Mouse (Mus musculus): Measurements from ENCODE around the gene Mybph.
A peak's percentile ranks its signal among the peaks of the same experiment; 100 is the strongest.
"Not testable (repeated sequence)": the region's sequence is repeated elsewhere in the genome, so short reads cannot be mapped to it uniquely, and the experiment has no call there.

Gene Mybph

DNA sequence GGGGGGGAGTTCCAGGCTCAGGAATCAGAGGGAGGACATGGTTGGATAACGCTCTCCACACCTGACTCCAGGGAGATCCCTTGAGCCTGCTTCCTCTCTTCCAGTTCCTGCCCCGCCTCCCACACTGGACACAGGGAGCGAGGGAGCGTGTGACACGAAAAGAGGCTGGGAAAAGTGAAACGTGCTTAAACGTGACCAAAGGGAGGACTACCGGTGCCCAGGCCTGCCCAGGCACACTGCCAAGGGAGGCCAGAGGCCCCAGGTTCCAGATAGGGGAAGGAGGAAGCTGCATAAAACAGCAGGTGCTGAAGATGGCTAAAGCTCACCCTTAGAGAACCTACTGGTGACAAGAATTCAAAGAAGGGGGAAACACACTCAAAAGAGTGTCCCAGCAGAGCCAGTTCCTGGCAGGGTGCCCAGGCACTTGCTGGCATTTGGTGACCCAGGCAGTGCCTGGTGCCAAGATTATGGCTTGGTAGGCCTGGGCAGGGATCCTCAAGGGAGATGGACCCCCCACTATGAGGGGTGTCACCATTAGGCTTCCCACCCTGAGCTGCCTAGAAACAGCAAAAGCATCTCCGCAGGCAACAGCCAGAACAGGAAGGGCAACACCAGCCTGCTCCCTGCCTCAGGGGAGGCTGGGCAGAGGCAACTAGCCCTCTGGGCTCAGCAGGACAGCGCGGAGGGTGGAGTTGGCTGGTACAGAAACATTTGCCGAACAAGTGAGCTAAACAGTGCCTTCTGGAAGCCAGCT is 39.7 kb downstream of the Mybph start:
- DNase-seq (ENCODE audit: low read depth, low spot score): no peak

DNA sequence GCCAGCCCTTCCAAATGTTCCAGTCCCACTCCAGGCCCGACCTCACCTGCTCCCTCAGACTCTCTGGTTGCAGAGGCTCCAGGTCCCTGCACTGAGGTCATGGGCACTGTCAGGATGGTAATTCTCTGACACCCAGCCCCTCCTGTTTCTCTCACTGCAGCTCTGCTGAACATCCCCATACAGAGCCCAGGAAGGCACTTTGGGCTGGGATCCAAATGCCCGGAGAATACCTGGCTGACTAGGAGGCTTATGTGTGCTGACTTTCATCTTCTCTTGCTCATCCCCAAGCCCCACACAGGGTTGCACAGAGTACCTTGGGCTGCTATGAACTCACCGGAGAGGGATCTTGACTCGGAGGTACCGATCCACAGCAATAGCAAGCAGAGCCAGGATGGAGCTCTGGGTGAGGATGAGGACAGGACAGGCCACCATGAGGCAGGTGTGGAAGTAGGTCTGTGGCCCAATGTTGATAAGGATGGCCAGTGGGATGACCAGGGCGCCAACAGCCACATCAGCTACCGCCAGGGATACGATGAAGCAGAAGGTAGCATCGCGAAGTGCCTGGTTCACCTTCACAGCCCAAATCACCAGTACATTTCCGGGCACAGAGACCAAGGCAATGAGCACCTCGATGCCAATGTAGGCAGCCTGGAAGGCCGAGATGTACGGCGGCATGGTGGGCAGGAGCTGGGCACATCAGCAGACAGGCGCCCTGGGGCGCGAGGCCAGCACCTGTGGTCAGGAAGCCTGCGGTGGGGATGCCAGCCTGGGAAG is 40.6 kb downstream of the Mybph start:
- DNase-seq (ENCODE audit: low read depth, low spot score): no peak

DNA sequence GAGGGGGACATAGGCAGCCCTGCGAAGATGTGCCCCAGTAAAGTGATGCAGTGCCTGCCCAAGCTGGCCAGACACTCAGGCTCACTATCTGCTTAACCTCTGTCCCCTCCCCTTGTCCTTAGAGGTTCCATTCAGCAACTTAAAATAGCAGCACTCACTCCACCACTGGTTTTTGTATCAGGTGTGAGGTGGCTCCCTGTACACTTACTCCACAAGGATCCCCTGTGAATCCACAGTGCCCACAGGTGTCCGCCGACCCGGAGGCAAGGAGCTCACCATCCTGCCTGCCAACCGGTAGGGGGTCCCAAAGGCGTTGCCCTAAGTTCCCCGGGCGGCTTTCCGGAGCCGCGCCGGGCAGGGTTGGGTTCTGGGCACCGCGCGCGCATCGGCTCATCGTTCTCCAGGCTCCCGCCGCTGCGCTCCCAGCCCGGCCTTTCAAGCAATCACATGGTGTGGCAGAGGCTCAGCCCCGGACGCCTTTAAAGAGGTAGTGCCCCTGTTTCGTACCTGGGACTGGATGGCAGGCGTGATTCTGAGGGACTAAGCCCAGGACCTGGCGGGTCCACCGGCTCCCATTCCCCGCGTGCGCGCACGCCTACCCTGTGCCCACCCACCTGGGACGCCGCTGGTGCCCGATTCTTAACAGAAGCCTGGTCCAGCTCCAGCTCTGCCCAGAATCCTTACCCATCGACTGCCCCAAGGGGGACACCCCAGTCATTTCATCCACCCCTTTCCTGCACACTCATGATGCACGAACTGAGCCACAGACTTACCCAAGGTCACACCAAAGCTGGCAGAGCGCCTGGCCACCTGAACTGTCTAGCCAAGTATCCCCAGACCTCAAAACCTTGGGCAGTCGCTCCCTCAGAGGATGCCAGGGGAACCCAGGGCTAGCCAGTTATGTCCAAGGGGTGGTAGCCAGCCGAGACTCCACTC is 41.5 kb downstream of the Mybph start:
- DNase-seq (ENCODE audit: low read depth, low spot score): no peak

DNA sequence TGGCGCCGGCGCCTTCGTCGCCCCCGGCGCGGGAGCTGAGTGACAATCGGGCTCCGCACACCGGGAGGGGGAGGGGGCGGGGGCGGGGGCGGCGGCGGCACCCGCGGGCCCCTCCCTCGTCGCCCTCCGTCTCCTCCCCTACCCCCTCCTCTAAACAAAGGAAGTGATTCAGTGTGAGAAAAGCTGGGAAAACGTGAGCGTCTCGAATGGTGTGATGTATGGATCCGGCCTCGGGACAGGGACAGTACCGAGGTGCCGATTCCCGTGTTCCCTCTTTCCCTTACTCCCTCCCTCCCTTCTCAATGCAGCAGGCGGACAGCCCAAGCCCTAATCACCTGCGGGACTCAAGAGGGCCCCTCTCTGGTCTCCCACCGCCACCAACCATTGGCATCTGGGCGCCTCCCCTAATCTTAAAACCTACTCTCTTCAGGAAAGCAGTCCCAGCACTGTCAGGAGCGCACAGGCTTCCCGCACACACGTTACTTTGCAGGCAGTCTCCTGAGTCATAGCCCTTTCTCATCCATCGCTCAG is 42.2 kb downstream of the Mybph start, which contains the start of gene Adora1:
Gene Adora1 (minus strand): TSS at position 41 of the 531 bp plus-strand sequence.
- DNase-seq (ENCODE audit: low read depth, low spot score): no peak

DNA sequence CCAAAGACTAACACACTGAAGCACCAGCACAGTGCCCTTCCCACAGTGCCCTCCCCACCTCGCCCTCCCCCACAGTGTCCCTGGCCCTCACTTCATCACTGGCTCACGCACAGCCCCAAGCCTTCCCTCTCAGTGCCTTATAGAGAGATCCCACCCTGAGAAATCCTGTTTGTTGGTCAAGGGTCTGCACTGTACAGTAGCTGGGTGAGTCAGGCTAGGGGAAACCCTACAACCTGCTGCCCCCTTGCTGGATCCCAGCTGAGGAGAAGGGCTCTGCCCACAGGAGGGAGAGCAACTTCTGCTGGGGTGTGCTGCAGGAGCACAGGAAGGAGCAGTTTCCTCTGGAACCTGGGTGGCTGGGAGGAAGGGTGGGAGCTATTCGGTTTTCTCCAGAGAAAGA is 42.9 kb downstream of the Mybph start:
- no peak for DNase-seq (ENCODE audit: low read depth, low spot score)

DNA sequence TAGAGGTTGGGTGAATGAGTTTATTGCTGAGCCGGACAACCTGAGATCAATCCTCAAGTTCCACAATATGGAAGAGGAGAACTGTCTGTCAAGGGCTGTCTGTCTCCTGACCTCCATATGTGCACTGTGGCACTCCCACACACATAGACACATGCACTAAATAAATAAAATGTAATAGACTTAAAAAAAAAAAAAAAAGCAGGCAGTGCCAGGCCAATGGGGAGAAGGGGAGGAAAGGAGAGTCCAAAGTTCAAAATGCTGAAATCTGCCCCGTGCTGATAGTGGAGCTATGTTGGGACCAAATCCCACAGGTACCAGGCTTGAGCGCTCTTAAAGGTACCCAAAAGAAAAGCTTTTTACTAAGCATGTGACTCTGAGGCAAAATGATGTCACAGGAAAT is 44.2 kb downstream of the Mybph start:
- no peak for DNase-seq (ENCODE audit: low read depth, low spot score)

DNA sequence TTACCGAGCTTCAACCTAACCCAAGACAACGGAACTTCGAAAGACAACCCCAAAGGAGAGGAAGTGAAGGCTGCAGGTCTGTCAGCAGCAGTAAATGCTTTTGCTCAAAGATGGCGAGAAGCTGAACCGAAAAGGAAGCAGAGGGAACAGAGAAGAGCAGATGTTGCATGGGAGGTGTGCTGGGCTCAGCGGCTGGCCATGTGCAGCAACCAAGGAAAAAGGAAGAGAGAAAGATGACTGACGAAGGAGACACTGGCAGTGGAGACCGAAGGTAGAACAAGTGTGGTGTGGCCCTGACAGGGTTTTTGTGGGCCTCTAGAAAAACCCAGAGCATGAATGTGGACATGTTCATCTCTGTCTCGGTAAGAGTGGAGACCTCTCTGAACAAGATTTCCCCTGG is 47.5 kb downstream of the Mybph start:
- no peak for DNase-seq (ENCODE audit: low read depth, low spot score)

DNA sequence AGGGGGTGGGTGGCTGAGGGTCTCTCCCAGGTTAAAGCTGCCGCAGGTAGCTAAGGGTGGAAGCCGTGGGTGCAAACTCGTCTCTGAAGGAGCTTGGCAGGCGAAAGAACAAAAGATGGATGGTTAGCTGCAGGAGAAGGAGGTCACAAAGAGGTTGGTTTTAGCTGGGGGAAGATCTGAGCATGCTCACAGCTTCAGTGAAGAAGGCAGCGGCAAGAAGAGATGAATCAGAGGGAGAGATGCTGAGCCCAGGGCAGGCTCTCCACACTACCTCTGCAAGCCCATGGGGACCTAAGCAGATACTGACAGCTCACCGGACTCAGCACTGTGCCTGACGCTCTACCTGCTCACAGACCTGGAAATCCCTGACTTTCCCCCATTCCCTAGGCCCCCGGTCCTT is 48.0 kb downstream of the Mybph start:
- DNase-seq (ENCODE audit: low read depth, low spot score): no peak

DNA sequence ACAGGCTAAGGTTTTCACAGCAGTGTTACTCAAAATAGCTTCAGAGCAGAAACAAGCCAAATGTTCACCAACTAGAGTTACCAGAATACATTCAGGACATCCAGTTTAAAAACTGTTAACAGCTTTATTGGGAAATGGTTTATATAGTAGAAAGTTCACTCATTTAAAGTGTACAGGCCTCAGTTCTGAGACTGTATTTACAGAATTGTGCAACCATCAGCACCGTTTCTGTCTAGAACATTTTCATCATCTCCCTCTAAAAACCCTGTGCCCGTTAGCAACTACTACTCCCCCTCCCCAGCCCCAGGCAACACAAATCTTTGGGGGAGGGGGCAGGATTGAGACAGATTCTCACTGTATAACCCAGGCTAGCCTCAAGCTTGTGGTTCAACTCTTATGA is 49.0 kb downstream of the Mybph start:
- no peak for DNase-seq (ENCODE audit: low read depth, low spot score)

DNA sequence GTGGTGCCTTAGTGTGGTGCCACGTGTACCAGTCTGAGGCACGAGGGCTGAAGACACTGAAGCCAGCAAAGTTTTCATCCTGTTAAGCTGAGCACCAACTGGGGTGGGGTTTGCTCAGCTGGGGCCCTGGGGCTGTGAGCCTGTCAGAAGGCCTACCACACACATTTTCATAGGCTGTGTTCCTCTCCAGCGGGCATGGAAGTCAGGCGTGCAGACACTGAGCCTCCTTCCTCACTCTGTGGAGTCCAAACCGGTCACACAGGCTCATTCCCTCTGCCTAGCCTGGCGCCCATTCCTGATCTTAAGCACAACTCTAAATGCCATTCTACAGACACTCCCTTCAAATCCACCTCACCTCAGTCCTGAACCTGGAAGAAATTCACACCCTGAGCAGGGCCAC is 50.3 kb downstream of the Mybph start:
- no peak for DNase-seq (ENCODE audit: low read depth, low spot score)

DNA sequence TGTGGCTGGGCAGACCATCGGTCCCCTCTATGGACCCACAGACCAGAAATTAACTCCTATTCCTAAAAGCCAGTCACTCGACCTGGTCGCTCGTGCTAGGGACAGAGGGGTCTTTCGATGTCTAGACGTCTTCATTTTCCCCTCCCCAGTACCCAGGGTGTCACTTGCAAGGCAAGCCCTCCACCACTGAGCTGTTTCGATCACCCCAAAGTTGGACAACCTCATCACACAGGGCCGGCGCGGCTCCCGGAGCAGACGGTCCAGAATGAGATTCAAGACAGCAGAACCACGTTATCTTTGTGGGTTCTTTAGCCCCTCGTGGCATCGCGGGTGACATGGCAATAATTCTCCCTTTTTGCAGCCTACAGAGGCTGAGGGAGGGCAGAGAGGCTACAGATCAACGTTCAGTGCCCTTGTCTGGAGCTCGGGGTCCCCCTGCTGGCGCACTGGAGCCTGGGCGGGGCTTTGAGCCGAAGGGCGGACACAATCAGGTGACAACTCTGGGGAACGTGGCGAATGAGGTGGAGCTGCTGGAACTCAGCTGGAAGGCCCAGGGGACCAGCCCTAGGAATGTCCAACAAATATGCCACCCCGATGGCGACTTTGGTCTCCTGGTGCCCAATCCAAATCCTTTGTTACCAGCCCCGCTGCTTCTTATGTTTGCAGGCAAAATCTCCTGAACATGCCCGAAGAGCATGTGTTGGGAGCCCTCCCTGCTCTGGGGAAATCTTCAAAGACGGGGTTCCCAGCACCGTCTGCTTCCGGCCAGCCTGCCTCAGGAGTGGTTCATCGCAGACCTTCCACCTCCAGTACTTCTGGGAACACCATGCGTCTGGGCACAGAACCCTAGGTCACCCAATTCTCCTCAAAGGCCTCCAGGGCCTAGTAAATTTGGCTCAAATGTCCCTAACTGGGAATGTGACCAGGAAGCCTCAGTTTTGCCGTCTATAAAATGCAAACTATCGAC is 51.0 kb downstream of the Mybph start:
- peak; percentile 72 for DNase-seq (ENCODE audit: low read depth, low spot score)

DNA sequence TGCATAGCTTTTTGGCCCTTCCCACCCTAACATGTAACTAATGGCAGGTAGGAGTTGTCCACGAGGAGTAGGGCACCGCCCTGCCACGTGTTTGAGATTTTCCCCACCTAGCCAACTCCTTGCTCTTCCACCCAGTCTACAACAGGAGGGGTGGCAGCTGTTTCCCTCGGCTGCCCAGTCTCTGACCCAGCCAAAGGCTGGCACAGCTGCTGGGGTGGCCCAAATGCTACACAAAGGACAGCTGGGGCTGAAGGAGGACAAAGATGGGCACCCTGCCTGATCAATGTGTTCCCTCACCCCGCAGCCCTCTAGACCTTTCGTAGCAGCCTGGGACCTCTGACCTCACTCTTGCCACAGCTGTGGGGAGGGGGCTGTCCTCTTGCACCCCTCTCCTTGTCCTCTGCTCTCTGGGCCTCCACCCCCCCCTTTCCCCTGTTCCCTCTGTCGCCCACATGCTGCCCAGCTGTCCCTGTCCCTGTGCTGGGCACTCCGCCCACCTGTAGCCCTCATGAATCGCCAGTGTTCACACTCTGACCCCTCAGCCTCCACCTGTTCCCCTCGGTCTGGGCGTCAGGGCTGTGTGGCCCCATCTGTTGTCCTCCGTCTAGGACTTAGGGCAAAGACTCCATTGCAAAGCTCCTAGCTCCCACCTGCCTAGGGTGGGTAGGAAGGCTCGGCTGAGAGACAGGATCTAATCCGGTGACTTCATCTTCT is 51.9 kb downstream of the Mybph start:
- no peak for DNase-seq (ENCODE audit: low read depth, low spot score)

DNA sequence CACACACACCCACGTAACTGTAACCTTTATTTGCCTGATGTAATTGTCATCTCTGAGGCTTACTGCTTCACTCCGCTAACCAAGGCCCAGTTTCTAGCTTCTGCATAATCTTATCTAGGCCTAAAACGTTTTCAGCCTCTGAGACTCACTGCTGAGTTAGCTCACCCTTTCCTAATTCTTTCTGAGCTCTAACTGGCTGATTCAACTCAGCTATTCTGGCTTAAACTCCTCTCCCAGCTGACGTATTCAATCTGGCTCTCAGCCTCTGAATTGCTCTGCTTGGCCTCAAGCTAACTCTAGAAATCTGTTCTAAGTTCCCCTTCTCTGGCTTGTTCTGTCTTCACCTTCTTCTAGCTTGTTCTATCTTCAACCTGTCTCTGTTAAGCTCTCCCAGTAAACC is 53.3 kb downstream of the Mybph start:
- no peak for DNase-seq (ENCODE audit: low read depth, low spot score)

DNA sequence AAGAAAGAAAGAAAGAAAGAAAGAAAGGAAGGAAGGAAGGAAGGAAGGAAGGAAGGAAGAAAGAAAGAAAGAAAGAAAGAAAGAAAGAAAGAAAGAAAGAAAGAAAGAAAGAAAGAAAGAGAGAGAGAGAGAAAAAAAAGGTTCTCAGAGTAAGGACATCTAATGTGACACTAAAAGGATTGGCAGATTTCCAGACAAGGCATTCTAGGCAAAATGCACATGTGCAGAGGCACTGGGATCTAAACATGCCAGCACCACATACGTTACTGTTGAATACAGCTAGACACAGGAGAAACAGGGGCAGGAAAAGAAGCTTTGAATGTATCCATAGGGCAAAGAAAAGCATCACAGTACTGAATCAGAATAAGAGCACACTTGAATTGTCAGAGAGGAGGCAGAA is 56.4 kb downstream of the Mybph start:
- DNase-seq (ENCODE audit: low read depth, low spot score): not testable (repeated sequence)
